Mouse (Mus musculus) layer of hippocampus, adult 18-20 months (tissue): ENCODE measurements around the gene Pop5. TPM values are rescaled to one million over a fixed set of nuclear protein-coding genes. Genes with fewer than 3 reads are reported as not detected.

Experiments
- total RNA-seq, 2 experiments: library from RNA; stranded (reverse); gene quantifications; 2 replicates each; pipeline ENCODE4 v1.2.3; 2021

Gene Pop5
- total RNA-seq, 2 experiments from 2014 or later, result 105 to 112 TPM

Other genes starting within 250 kb of the Pop5 start
- gene Sppl3, start 224.7 kb upstream of the Pop5 start, total RNA-seq, result 10 to 100 TPM; 76.9 to 77.9 TPM
- not detected for gene Gm10401, start 137.5 kb upstream of the Pop5 start, total RNA-seq
- gene Acads, start 116.5 kb upstream of the Pop5 start, total RNA-seq, result 1 to 10 TPM; 7.5 to 8.1 TPM
- gene Unc119b, start 100.9 kb upstream of the Pop5 start, total RNA-seq, result 10 to 100 TPM; 28.1 to 30.2 TPM
- 10 to 100 TPM; 92.5 to 95.1 TPM for gene Mlec, start 77.7 kb upstream of the Pop5 start, total RNA-seq
- gene Cabp1, start 41.5 kb upstream of the Pop5 start, total RNA-seq, result 100 to 1,000 TPM; 122 to 123 TPM
- gene Rnf10, start 37.1 kb downstream of the Pop5 start, total RNA-seq, result 100 to 1,000 TPM; 240 to 249 TPM
- 10 to 100 TPM; 42.0 to 44.9 TPM for gene Coq5, start 43.8 kb downstream of the Pop5 start, total RNA-seq
- 100 to 1,000 TPM; 720 to 803 TPM for gene Dynll1, start 65.2 kb downstream of the Pop5 start, total RNA-seq
- gene Srsf9, start 91.3 kb downstream of the Pop5 start, total RNA-seq, result 10 to 100 TPM; 81.2 to 88.2 TPM
- 10 to 100 TPM; 17.9 to 21.8 TPM for gene Gatc, start 105.3 kb downstream of the Pop5 start, total RNA-seq
- gene Triap1, start 105.4 kb downstream of the Pop5 start, total RNA-seq, result 10 to 100 TPM; 22.7 to 26.4 TPM
- gene Cox6a1, start 113.1 kb downstream of the Pop5 start, total RNA-seq, result 100 to 1,000 TPM; 742 to 760 TPM
- 10 to 100 TPM; 50.7 to 53.3 TPM for gene Msi1, start 193.8 kb downstream of the Pop5 start, total RNA-seq
- not detected for gene Pla2g1b, start 230.4 kb downstream of the Pop5 start, total RNA-seq
- 10 to 100 TPM; 27.9 to 35.7 TPM for gene Sirt4, start 248.9 kb downstream of the Pop5 start, total RNA-seq